Mouse (Mus musculus): ENCODE data around the gene Tnfsf13.
"Not testable (repeated sequence)": the region's sequence is repeated elsewhere in the genome, so short reads cannot be mapped to it uniquely, and the experiment has no call there.

Tnfsf13 gene

DNA sequence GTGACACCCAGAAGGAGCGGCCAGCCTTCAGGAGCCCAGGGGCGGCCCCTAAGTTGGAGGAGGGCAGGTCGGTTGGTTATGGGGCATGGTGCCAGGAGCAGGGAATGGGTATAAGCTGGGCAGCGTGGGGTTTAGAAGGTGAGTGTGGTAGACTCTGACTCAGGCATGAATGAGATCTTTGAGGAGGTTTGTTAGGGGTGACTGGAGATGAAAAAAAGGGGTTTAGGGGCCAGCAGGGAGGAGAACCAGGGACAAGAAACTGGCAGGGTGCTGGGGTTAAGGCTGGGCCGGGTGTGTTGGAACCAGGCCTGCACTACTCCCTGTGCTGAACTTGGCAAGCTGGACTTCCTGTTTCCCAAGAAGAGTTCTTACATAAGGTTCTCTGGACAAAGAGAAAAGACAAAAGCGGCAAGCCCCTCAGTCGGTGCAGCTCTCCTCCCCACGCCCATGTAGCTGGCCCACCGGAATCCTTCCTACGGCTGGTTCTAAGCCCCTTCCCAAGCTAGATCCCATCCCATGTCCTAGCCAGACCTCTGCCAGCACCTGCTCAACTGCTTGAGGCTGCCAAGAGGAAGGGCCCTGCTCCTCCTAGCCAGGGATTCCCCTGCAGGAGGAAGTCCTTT is at the start of gene Tnfsf13:
Gene Tnfsf13 (minus strand): TSS at position 259 of the 623 bp plus-strand sequence.
- DNase-seq (ENCODE audit: inconsistent age in 2 of 2, low spot score in 1 of 2) = peak; percentile 80 to 95

DNA sequence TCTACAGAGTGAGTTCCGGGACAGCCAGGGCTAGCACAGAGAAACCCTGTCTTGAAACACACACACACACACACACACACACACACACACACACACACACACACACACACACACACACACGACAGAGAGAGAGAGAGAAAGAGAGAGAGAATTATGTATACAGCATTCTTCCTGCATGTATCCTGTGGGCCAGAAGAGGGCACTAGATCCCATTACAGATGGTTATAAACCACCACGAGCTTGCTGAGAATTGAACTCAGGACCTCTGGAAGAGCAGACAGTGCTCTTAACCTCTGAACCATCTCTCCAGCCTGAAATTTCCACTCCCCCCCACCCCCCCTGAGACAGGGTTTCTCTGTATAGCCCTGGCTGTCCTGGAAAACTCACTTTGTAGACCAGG is 45.8 kb upstream of the Tnfsf13 start:
- DNase-seq (ENCODE audit: inconsistent age in 2 of 2, low spot score in 1 of 2) = not testable (repeated sequence)

DNA sequence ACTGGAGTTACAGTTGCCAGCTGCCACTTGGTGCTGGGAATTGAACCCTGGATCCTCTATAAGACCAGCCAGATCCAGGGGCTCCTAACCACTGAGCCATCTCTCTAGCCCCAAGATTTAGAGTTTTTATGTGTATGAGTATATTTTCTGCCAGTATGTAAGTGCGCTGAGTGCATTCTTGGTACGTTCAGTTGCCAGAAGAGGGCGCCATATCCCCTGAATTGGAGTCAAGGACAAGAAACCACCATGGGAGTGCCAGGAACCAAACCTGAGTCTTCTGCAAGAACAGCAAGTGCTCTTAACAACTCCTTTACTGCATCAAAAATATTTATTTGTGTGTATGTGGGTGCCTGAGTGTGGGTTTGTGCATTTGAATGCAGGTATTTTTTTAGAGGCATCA is 43.5 kb upstream of the Tnfsf13 start:
- peak; percentile 64 to 86 for DNase-seq (ENCODE audit: inconsistent age in 2 of 2, low spot score in 1 of 2)

DNA sequence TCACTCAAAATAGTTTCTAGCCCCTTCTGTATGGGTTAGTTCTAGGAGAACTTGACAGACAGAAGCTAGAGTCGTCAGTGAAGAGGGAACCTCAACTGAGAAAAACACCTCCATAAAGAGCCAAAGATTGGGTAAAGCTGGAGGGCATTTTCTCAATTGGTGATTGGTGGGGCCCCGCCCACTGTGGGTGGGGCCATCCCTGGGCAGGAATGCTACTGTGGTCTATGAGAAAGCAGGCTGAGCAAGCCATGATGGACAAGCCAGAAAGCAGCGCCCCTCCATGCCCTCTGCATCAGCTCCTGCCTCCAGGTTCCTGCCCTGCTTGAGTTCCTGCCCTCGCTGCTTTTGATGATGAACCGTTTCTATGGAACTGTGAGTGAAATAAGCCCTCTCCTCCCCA is 40.4 kb upstream of the Tnfsf13 start:
- no peak for DNase-seq (ENCODE audit: inconsistent age in 2 of 2, low spot score in 1 of 2)

DNA sequence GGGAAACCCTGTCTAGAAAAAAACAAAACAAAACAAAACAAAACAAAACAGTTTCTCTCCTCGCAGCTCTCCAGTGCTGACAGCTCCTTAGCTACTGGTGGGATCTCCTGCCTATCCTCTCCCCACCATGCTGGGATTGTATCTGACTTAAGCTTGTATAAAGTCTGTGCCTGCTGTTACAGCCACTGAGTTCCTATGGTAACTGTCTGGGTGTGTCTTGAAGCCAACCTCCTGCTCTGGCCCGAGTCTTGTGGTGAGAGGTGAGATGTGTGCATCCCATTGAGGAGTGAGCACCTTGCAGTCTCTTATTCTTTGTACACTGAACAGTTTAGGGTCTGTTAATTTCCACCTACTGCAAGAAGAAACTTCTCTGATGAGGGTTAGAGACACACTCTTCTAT is 37.5 kb upstream of the Tnfsf13 start:
- DNase-seq (ENCODE audit: inconsistent age in 2 of 2, low spot score in 1 of 2) = no peak

DNA sequence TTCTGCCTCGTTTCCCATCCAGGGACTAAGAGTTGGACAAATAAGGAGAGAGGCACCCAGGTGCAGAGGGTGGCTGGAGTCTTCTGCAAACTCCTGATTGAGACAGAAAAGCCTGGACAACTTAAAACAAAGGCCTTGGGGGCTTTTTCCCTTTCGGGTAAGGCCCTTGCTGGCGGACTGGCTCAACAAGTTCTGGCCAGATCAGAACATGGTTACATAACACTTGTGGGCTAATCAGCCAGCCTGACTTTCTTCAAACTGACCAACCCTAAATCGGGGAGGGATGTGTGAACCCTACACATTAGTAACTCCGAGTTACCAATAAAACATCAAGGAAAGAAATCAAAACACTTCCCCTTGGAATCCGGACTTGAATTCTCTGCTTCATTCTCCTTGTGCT is 35.3 kb upstream of the Tnfsf13 start:
- peak in 1 of 2 experiments; percentile 78 for DNase-seq (ENCODE audit: inconsistent age in 2 of 2, low spot score in 1 of 2)

DNA sequence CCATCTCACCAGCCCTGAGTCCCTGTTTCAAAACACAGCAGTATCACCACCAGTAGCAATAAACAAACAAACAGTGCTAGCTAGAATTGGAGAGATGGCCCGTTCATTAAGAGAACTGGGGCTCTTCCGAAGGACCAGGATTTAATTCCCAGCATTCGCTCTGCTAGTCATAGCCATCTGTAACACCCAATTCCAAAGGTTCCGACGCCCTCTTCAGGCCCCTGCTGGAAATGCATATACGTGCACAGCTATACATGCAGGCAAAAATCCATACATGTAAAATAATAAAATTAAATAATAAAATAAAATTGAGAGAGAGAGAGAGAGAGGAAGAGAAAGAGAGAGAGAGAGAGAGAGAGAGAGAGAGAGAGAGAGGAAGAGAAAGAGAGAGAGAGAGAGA is 33.8 kb upstream of the Tnfsf13 start:
- no peak for DNase-seq (ENCODE audit: inconsistent age in 2 of 2, low spot score in 1 of 2)

DNA sequence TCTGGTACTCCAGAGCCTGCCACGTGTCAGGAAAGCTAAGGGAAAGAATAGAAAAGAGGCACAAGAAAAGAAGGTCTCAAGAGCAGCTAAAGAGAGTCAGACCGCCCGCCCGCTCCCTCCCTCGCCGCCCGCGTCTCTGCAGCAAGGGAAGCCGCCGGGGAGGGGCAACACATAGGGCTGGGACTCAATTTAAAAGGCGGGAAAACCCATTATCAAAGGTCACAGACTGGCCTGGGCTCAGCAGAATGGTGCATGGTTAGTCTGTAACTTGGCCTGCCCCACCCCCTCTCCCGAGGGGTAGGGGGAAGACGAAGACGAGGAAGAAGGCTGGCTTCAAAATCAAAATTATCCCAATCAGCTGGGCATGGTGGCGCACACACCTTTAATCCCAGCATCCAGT is 33.1 kb upstream of the Tnfsf13 start:
- no peak for DNase-seq (ENCODE audit: inconsistent age in 2 of 2, low spot score in 1 of 2)

DNA sequence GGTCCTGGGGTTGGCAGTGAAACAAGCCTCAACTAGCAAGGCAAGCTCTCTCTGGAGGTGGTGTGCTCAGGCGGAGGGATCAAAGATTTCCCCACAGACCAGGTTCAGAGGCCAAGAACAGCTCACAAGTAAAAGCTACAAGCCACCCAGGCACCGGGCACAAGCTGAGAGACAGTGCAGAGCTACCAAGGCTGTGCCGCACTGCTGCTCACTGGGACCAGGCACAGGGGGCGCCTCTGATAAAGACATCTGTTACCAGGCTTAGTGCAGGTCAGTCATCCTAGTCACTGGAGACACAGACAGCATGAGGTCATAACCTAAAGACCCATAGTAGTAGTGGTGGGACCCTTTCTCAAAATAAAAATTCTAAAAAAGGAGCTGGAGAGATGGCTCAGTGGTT is 31.4 kb upstream of the Tnfsf13 start:
- peak in 1 of 2 experiments; percentile 43 for DNase-seq (ENCODE audit: inconsistent age in 2 of 2, low spot score in 1 of 2)

DNA sequence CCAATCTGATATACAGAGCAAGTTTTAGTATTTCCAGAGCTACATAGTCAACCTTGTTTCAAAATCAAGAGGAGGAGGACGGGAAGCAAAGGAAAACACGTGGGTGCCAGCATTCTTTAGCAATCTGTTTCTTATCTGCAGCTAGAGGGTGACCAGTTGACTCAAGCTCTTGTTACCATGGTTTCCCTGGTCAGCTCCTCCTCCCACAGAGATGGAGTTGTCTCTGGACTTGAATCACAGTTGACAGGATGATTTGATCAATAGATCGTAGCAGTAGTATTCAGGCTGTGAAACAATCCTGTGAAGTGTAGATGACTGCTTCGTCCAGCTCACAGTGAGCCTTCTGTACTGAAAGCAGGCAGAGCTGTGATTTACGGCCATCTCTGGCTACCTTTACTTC is 30.3 kb upstream of the Tnfsf13 start:
- DNase-seq (ENCODE audit: inconsistent age in 2 of 2, low spot score in 1 of 2) = peak; percentile 77 to 89

DNA sequence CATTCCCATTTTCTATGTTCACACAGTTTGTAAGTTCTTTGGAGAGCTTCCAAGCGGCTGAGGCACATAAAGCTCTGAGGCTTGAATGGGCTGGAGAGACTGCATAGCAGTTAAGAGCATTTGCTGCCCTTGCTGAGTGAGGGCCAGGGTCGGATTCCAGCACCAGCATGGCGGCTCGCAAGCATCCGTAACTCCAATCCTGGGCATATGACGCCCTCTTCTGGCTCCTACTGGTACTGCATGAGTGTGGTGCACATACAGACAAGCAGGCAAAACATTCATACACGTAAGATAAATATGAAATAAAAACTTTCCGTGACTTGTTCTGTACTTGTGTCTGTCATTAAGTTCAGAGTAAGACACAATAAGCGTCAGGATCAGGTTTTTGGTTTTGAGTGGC is 29.9 kb upstream of the Tnfsf13 start:
- DNase-seq (ENCODE audit: inconsistent age in 2 of 2, low spot score in 1 of 2) = peak; percentile 70 to 87

DNA sequence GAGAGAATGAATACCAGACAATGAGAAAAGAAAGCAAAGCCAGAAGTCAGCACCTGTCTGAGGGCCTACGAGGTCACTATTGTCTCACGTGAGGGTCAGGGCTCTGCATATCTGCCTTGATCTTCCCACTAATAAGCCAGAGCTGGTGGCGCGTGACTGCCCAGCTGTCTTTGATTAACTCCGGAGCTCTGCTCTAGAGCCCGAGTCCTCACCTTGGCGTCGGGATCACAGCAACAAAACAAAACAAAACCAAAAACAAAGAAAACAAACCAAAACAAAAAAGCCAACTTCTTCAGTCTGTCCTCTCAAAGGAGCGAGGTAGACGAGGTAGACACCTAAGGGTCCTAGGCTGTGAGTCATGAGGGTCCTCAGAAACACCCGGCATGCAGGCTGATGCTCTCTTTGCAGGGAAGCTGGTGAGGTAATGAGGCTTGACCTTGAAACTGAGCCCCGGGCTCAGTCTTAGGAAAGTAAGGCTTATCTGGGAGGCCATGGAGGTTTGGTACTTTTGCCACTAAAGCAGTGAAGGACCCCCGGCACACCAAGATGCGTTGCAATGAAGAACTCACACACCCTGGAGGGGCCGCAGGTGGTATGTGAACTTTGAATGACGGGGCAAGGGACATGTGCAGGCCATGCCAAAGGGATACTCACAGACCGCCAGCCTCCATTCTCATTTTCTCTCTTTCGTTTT is 29.2 kb upstream of the Tnfsf13 start:
- DNase-seq (ENCODE audit: inconsistent age in 2 of 2, low spot score in 1 of 2) = peak in 1 of 2 experiments; percentile 46

DNA sequence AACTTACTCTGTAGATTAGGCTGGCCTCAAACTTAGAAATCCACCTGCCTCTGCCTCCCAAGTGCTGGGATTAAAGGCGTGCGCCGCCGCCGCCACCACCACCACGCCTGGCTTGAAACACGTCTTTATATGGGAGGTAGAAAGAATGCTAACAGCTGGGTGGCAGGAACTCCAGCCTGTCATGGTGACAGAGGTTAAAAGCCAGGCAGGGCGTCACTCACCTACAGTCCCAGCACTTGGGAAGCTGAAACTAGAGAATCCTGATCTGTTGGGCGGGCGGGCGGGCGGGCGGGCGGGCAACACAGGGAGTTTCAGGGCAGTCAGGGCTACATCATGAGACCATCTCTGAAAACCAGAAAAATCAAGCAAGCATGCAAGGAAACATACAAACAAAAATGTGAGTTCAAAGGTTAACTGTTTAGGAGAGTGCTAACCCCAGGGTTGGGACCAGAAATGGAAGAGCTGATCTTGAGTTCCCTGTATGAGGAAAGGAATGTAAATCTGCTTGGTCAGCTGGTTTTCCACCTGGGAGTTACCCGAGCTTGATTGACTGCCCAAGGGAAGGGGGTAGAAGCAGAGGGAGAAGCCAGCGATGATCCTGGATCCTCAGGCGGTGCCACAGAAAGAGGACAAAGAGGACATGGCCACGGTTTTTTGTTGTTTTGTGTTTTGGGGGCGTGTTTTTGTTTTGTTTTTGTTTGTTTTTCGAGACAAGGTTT is 27.5 kb upstream of the Tnfsf13 start:
- no peak for DNase-seq (ENCODE audit: inconsistent age in 2 of 2, low spot score in 1 of 2)

DNA sequence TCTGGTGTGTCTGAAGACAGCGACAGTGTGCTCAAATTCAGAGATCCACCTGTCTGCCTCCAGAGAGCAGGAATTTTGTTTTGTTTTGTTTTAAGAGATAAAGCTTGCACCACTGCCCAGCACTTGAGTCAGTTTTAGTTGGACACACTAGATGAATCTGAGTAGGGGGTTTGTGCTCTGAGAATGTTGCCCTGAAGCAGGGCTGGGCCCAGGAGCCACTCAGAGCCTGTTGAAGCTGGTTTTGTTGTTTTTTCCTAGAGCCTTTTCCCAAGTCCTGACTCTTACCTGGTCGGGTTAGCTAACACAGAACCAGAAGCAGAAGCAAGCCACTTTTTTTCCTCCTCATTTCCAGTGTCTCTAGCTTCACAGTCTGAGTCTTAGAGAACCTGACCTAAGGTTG is 25.5 kb upstream of the Tnfsf13 start:
- DNase-seq (ENCODE audit: inconsistent age in 2 of 2, low spot score in 1 of 2) = no peak

DNA sequence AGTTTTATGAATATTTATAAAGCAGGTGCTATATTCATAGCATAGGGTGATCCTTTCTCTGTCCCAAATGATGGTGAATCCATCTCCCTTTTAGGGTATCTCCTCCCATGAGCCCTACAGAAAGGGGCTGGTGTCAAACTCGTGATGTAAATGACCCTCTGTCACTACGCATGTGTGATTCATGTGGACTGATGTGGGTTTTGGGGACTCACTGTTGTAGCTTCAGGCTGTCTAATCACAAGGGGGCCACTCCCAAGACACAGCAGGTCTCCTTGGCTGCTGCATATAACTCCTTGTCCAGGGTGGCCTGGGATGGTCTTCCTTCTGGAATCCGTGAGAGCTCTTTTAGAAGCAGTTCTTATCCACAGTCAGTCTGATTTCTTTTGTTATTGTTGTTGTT is 24.9 kb upstream of the Tnfsf13 start:
- DNase-seq (ENCODE audit: inconsistent age in 2 of 2, low spot score in 1 of 2) = no peak

DNA sequence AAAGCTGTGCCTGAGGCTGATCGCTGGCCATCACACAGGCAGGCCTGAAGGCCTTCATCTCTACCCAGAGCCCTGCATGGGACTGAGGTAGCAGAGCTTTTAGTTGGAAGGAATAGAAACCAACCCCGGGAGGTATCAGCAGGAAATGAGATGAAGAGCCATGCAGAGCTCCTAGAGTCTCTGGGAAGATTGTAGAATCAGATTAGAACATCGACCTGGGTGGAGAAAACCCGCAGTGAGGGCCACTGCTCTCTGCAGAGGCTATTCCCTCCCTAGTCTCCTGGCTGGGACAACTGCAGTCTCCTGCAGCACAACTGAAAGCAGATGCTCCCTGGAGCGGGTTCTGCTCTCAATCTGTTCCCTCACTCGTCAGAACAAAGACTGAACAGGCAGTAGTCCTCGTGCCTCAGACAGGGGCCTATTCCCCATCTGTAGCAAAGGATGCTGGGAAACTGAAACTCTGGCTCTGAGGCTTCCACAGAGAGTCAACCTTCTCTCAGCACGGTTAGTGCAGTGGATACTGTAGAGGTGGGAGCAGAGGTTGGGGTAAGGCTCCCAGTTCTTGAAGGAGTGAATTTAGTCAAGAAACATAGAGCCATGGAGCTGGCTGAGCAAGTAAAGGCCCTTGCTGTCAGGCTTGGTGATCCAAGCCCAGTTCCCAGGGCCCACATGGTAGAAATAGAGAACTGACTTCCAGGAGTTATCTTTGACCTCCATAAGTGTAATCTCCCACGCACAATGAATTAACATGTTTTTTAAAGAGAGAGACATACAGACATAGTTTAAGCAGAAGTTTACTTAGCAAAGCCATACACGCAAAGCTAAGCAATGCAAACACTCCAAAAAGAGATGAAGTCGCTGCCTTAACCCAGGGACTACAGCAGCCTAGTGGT is 24.2 kb upstream of the Tnfsf13 start:
- no peak for DNase-seq (ENCODE audit: inconsistent age in 2 of 2, low spot score in 1 of 2)

DNA sequence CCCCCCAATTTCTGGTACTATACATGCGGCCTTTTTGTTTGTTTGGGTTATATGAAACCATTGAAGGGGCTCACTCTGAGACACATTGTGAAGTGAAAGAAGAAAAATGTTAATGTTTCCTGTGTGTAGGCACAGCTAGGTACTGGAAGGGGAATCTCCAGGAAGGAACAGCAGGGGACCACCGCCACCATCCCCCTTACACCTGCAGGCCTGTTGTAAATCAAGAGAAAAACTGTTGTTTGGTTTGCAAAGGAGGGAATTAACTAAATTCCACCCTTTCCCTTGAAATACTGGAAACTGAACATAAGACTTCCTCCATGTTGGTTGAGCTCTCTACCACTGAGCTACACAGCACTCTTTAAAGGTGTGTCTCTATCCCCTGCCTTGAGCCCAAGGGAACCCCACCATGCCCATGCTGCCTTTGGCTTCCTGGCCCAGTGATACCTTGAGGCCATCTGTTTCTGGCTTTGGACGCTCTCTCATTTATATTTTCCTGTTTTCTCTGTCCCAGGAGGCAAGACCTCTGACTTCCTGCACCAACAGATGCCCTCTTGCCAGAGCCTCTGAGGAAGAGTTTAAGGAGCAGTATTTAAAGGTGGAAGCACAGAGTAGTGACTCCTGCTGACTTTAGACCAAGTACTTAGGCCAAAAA is 23.2 kb upstream of the Tnfsf13 start:
- DNase-seq (ENCODE audit: inconsistent age in 2 of 2, low spot score in 1 of 2) = no peak

DNA sequence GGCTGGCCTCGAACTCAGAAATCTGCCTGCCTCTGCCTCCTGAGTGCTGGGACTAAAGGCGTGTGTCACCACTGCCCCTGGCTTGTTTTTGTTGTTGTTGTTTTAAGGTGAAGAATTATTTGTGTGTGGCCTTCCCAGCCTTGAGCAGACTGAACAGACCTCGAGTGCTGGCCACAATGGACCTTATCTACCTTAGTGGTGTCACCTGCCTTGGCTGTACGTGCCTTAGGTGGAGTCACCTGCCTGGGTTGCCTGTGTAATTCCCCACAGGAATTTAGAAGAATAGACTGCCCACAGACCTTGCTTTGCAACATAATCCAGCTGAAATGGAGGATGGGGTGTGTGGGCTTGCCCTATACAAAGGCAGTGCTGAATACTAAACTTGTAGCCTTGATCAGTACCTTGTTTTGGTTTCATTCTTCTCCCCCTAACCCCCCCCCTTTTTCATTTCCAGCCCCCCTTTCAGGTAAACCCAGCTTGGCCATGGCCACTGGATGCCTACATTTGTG is 22.3 kb upstream of the Tnfsf13 start:
- no peak for DNase-seq (ENCODE audit: inconsistent age in 2 of 2, low spot score in 1 of 2)

DNA sequence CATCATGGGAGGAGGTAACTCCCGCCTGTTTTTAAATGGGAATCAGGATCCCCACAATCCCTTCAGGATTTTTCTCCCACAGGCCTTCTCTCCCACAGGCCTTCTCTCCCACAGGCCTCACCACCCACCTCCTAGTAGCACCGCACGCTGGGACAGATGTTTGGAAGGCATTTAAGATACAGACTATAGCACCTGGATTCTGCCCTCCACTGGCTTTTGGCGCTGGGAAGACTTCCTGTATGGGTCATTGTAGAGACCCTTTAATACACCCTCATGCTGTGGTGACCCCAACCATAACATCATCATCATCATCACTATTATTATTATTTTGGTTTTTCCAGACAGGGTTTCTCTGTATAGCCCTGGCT is 21.9 kb upstream of the Tnfsf13 start:
- no peak for DNase-seq (ENCODE audit: inconsistent age in 2 of 2, low spot score in 1 of 2)

DNA sequence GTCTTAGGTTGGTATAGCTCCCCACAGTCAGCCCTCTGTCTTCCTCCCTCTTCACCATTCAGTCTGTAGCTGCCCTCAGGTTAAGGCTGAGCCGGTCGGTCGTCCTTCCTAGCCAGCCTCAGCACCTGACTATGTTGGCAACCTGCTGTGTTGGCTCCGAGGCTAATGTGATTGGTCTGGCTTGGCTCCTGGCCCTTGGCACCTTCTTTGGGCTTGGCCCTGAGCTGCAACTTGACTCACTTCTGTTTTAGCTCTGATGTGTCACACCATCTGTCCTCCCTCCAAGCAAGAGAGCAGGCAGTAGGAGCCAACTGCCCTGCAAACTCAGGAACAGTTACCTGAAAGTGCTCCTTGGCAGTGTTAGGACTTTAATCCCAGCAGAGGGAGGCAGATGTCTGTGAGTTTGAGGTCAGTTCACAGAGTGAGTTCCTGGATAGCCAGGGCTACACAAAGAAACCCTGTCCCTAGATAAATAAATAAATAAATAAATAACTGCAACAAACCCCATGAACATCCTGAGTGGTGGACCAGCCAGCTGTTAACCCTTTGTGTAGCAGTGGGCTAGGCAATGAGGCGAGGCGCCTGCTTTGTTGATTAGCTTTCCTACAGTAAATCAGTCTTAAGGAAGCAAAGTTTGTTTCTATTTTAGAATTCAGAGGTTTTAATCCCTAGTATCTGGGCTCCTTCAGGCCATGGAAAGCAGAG is 21.3 kb upstream of the Tnfsf13 start:
- DNase-seq (ENCODE audit: inconsistent age in 2 of 2, low spot score in 1 of 2) = peak; percentile 89 to 95

Measured in adrenal gland, adult (tissue).